Mouse (Mus musculus): ENCODE measurements around the gene Ric8b. TPM values are rescaled to one million over a fixed set of nuclear protein-coding genes. Genes with fewer than 3 reads are reported as not detected.
A peak's percentile ranks its signal among the peaks of the same experiment; 100 is the strongest.

Ric8b gene
- total RNA-seq, 2 experiments from 2014 or later: 13.4 to 13.8 TPM

- ATAC-seq (ENCODE audit: poor library complexity, severe bottlenecking): no peak
These were observed 8.9 kb upstream of the Ric8b start for GRCm38 (mm10) chr10:84908471-84908870.

- no peak for ATAC-seq (ENCODE audit: poor library complexity, severe bottlenecking)
These were observed 8.2 kb upstream of the Ric8b start for GRCm38 (mm10) chr10:84909021-84909801.

GRCm38 (mm10) chr10:84910194-84910593, 7.2 kb upstream of the Ric8b start:
- no peak for ATAC-seq (ENCODE audit: poor library complexity, severe bottlenecking)

- no peak for ATAC-seq (ENCODE audit: poor library complexity, severe bottlenecking)
These were observed 6.5 kb upstream of the Ric8b start for GRCm38 (mm10) chr10:84910758-84911384.

- ATAC-seq (ENCODE audit: poor library complexity, severe bottlenecking): no peak
These were observed 4.3 kb upstream of the Ric8b start for GRCm38 (mm10) chr10:84913148-84913547.

- ATAC-seq (ENCODE audit: poor library complexity, severe bottlenecking): no peak
These were observed 1.9 kb upstream of the Ric8b start for GRCm38 (mm10) chr10:84915476-84915875.

GRCm38 (mm10) chr10:84917731-84918095, 297 bp downstream of the Ric8b start:
- no peak for ATAC-seq (ENCODE audit: poor library complexity, severe bottlenecking)

- ATAC-seq (ENCODE audit: poor library complexity, severe bottlenecking): no peak
These were observed 8.9 kb downstream of the Ric8b start for GRCm38 (mm10) chr10:84926336-84926735.

- ATAC-seq (ENCODE audit: poor library complexity, severe bottlenecking): no peak
These were observed 9.5 kb downstream of the Ric8b start for GRCm38 (mm10) chr10:84926885-84927284.

- ATAC-seq (ENCODE audit: poor library complexity, severe bottlenecking): no peak
These were observed 11.0 kb downstream of the Ric8b start for GRCm38 (mm10) chr10:84928465-84928864.

- ATAC-seq (ENCODE audit: poor library complexity, severe bottlenecking): peak; percentile 100
These were observed 18.3 kb downstream of the Ric8b start for GRCm38 (mm10) chr10:84935553-84936209.

- ATAC-seq (ENCODE audit: poor library complexity, severe bottlenecking): no peak
These were observed 19.6 kb downstream of the Ric8b start for GRCm38 (mm10) chr10:84936832-84937515.

- no peak for ATAC-seq (ENCODE audit: poor library complexity, severe bottlenecking)
These were observed 20.8 kb downstream of the Ric8b start for GRCm38 (mm10) chr10:84938094-84938820.

GRCm38 (mm10) chr10:84938886-84939285, 21.5 kb downstream of the Ric8b start:
- no peak for ATAC-seq (ENCODE audit: poor library complexity, severe bottlenecking)

GRCm38 (mm10) chr10:84940356-84940755, 22.9 kb downstream of the Ric8b start:
- ATAC-seq (ENCODE audit: poor library complexity, severe bottlenecking): no peak

GRCm38 (mm10) chr10:84945692-84946091, 28.3 kb downstream of the Ric8b start:
- ATAC-seq (ENCODE audit: poor library complexity, severe bottlenecking): no peak

- ATAC-seq (ENCODE audit: poor library complexity, severe bottlenecking): no peak
These were observed 31.7 kb downstream of the Ric8b start for GRCm38 (mm10) chr10:84948970-84949683.

GRCm38 (mm10) chr10:84949684-84950010, 32.2 kb downstream of the Ric8b start:
- no peak for ATAC-seq (ENCODE audit: poor library complexity, severe bottlenecking)

GRCm38 (mm10) chr10:84950384-84950783, 33.0 kb downstream of the Ric8b start:
- ATAC-seq (ENCODE audit: poor library complexity, severe bottlenecking): no peak

GRCm38 (mm10) chr10:84954236-84954635, 36.8 kb downstream of the Ric8b start:
- no peak for ATAC-seq (ENCODE audit: poor library complexity, severe bottlenecking)
